Mouse (Mus musculus) lung, adult 2 months (tissue): ENCODE results near the gene Senp2. TPM values are rescaled to one million over a fixed set of nuclear protein-coding genes. Genes with fewer than 3 reads are reported as not detected.

Experiments used
- DNase-seq: peaks from one replicate; pipeline ENCODE4 v3.0.0; 2022
- H3K4me1 ChIP-seq: fragments of 200-500 bp; 2 replicates; pipeline ENCODE4 v1.6.1; 2011; ENCODE audit warnings: low read length; ENCODE audit not compliant: control insufficient read depth, insufficient read depth
- H3K4me3 ChIP-seq: fragments of 200-500 bp; replicated peaks from 2 replicates; pipeline ENCODE3; 2011; ENCODE audit warnings: low read depth, mild to moderate bottlenecking, control low read depth, low read length; ENCODE audit errors: extremely low read depth
- CTCF ChIP-seq: fragments of 200-500 bp; IDR thresholded peaks from 2 replicates; pipeline ENCODE4 v1.5.1; 2011; ENCODE audit warnings: mild to moderate bottlenecking, low read length, control low read depth; ENCODE audit not compliant: insufficient read depth
- POLR2A ChIP-seq: fragments of 200-500 bp; IDR thresholded peaks from 2 replicates; pipeline ENCODE4 v1.6.1; 2011; ENCODE audit warnings: low read depth, mild to moderate bottlenecking, control low read depth, low read length, borderline replicate concordance; ENCODE audit errors: extremely low read depth
- WGBS: fragments of 180-500 bp; shearing (Covaris S2); methylation state at CpG from one replicate; pipeline ENCODE4 v1.1.7; 2018; 5-methylcytosine and 5-hydroxymethylcytosine counted together
- polyA plus RNA-seq: library from polyadenylated mRNA; depleted of rRNA; stranded (reverse); fragments of >200 nt; gene quantifications from 2 replicates; pipeline ENCODE4 v1.2.3, GENCODE M21; 2012

Senp2 gene
- polyA plus RNA-seq, 1 experiment, result 13.7 TPM

DNA sequence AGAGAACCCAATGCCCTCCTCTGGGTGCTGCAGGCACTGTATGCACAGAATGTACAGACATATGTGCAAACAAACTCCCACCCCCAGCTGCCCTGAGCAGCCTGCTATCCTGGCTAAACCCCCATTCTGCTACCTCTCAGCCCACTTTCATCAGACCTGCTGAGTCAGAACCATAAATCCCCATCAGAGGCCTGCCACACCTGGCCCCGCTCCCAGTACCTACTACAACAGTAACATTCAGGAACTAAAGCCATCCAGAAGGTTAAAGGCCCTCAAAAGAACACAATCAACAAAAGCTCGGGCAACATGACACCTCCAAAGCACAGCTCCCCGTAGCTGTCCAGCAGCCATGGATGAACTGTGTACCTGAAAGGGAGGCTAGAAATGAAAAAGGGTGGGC lies 7.7 kb upstream of the Senp2 start:
- H3K4me1 ChIP-seq, result peaks cover 2% of the 10 kb centered on the region
- no peak overlapping the region for H3K4me3 ChIP-seq
- DNase-seq, result no peak
- 49% methylated on average over 3 of the region's 3 CpGs for WGBS
- TF ChIP-seq POLR2A (no peak), CTCF (no peak)

DNA sequence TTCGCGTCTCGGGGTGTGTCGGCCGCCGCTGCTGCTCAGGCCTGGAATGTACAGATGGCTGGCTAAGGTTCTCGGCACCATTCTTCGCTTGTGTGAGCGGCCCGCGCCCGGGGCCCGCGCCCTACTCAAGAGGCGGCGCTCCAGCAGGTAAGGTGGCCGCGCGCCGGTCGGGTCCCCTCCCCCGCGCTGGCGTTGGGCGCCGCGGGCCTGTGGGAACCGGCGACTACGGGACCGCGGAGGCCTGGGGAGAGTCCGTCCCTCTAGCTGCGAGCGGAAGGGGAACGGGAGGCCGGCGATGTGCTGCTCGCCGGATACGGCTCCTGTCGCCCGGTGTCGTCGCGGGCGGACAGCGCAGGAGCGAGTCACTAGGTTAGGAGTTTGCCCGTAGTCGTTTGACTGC lies 312 bp downstream of the Senp2 start:
- Histone ChIP-seq H3K4me1 (peaks cover 5% of the 10 kb centered on the region), H3K4me3 (peak overlapping the region; percentile 79)
- TF ChIP-seq POLR2A, result no peak
- TF ChIP-seq CTCF, result no peak
- under 1% methylated on average over 51 of the region's 51 CpGs for WGBS
- DNase-seq, result no peak

DNA sequence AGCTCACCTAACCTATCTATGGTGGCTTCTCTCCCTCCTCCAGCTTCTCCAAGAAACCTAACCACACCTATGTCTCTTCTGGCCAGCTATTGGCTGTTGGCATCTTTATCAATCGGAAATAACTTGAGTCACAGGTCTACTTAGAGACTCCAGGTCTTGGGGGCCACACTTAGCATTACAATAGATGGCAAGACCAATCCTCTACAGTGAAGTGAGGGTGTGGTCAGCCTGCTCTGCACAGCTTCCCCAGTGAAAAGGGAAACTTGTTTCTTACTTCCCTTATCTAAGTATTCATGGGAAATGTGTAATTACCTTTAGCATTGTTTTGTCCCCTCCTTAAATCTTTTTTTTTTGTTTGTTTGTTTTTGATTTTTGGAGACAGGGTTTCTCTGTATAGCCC lies 6.3 kb downstream of the Senp2 start:
- no peak for DNase-seq
- H3K4me3 ChIP-seq, result no peak overlapping the region
- 87% methylated on average over 1 of the region's 1 CpGs for WGBS
- TF ChIP-seq CTCF (no peak), POLR2A (no peak)
- peaks cover 2% of the 10 kb centered on the region; the same call in 1 of the 2 replicates for H3K4me1 ChIP-seq

DNA sequence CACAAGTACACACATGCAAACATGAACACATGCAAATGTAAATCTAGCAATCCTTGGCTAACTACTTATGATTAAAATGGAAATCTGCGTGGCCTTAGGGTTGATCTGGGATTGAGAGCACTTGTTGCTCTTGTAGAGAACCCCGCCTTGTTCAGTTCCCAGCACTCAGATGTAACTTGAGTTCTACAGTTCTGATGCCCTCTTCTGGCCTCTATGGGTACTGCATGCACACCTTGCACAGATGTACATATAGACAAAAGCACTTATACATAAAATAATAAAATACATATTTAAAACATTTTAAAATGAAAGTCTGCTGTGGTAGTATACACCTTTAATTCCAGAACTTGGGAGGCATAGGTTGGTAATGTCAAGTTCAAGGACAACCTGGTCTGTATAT lies 12.8 kb downstream of the Senp2 start:
- no peaks in the 10 kb centered on the region for H3K4me1 ChIP-seq
- H3K4me3 ChIP-seq, result no peak overlapping the region
- WGBS, result 96% methylated on average over 2 of the region's 2 CpGs
- TF ChIP-seq POLR2A, result no peak
- no peak for TF ChIP-seq CTCF
- no peak for DNase-seq

DNA sequence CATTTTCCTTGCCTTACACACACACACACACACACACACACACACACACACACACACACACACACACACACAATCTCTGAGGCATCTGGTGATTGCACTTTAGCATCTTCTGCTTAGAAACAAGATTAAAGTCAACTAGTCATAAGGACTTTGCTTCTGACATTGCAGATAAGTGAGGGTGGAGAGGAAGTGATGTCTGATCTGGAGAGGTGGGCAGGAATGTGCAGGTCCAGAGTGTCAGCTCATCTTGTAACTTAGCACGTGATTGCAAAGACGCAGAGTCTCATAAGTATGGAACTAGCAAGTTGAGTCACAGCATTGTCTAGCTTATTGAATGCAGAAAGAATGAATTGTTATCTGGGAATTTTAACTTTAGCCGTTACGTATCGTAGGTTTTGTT lies 18.2 kb downstream of the Senp2 start:
- TF ChIP-seq CTCF (no peak), POLR2A (no peak)
- 92% methylated on average over 5 of the region's 5 CpGs for WGBS
- no peaks in the 10 kb centered on the region for H3K4me1 ChIP-seq
- no peak for DNase-seq
- no peak overlapping the region for H3K4me3 ChIP-seq

DNA sequence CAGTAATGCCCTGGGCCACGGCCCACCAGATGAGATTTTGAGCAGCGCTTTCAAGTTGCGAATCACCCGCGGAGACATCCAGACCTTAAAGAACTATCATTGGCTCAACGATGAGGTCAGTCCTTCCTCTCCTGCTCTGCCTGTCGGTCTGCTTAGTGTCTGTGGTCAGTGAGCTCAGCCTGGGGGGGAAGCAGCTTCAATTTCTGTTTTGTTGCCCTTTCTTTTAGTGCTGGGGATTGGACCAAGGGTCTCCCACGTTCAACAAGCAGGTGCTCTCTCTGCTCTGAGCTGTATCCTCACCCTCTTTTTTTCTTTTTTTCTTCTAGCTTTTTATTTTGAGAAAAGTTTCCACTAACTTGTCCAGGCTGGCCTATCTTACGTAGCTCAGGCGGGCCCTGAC lies 29.3 kb downstream of the Senp2 start:
- Histone ChIP-seq H3K4me3 (no peak overlapping the region), H3K4me1 (no peaks in the 10 kb centered on the region)
- no peak for DNase-seq
- 91% methylated on average over 10 of the region's 10 CpGs for WGBS
- no peak for TF ChIP-seq CTCF
- TF ChIP-seq POLR2A, result no peak

DNA sequence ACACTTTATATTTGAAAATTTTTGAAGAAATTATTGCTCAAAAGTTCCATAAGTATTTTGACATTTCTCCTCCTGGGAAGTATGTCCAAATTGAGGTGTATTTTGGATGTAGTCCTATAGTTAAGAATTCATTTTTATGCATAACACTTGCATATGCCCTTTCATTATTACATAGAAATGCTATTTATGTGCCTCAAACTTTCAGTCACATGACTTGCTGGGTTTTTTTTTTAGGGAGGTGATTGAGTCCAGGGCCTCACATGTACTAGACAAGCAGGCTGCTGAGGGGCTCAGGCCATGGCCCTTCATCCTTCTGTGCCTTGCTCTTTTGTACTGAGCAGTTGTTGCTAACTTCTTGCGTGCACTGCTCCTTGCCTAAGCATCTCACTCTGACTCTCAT lies 30.7 kb downstream of the Senp2 start:
- H3K4me1 ChIP-seq, result no peaks in the 10 kb centered on the region
- H3K4me3 ChIP-seq, result no peak overlapping the region
- TF ChIP-seq CTCF (no peak), POLR2A (no peak)
- DNase-seq, result no peak
- WGBS, result 98% methylated on average over 1 of the region's 1 CpGs

DNA sequence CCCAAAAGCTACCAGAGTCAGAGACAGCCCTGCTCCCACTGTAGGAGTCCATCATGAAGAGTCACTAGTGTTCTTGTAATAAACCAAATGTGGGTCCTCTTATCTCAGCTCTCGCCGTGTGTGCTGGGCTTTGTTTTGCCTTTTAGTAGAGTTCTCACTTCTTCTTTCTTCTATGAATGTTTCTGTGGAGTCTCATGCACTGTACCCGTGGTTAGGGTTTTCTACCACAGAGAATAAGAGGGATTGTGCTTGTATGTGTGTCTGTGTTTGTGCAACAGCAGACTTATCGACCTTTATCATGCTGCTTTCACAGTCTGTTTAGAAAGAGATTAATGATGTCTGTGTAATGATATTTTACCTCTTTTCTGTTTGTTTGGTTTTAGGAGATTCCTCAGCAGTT lies 34.5 kb downstream of the Senp2 start:
- Histone ChIP-seq H3K4me1 (no peaks in the 10 kb centered on the region), H3K4me3 (no peak overlapping the region)
- no peak for DNase-seq
- no peak for TF ChIP-seq CTCF
- TF ChIP-seq POLR2A, result no peak
- WGBS, result 70% methylated on average over 4 of the region's 4 CpGs

DNA sequence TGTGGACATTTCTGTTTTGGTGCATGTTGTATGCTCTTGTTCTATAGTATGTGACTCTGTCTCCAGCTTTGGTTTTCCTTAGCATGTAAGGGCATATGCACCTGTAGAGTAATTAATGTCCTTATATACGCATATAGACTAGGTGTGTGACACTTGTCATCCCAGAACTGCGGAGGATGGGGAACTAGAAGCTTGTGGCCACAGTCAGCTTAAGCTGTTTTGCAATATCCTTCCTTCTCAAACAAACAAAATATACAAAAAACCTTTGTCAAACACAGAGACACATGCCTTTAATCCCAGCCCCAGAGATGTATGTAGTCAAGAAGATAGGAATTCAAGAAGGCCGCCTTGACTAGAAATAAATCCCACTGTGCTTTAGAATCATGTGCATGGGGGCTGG lies 36.6 kb downstream of the Senp2 start:
- no peak for TF ChIP-seq POLR2A
- TF ChIP-seq CTCF, result no peak
- no peak for DNase-seq

DNA sequence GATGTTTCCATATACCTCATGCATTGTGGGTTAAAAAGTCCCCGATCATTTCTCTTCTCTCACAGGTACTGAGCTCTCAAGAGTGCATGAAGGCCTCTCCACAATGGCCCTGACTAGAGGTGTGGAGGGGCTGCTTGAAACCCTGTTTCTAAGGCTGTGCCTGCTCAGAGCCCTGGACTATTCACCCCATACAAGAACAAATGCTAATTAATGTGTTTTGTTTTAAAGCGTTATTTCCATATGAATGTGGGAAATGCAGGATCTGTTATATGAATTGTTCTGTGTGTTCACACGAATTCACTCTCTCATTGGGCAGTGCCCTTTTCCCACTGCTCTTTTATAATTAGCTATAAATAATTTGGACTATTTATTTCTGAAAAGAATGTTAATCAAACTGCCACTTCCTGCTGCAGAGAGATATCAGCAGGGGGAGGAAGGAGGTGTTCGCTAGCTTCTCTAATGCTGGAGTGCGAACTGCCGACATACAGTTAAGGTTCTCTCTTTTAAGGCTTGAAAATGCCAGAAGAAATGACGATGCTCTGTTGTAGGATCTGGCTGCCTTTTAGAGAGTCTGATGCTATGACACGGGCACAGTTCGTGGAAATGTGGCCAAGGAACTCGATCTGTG lies 37.6 kb downstream of the Senp2 start:
- 83% methylated on average over 10 of the region's 10 CpGs for WGBS
- no peak for DNase-seq
- H3K4me3 ChIP-seq, result no peak overlapping the region
- TF ChIP-seq POLR2A (no peak), CTCF (no peak)
- no peaks in the 10 kb centered on the region for H3K4me1 ChIP-seq

More for the DNA sequence above, 36.6 kb downstream of the Senp2 start:
- 86% methylated on average over 3 of the region's 3 CpGs for WGBS
- Histone ChIP-seq H3K4me1 (no peaks in the 10 kb centered on the region), H3K4me3 (no peak overlapping the region)
